Mouse (Mus musculus) brown adipose tissue, adult 24 weeks (tissue): ENCODE measurements around the gene Tcam1. TPM values are rescaled to one million over a fixed set of nuclear protein-coding genes. Genes with fewer than 3 reads are reported as not detected.
A peak's percentile ranks its signal among the peaks of the same experiment; 100 is the strongest.
"Not testable (repeated sequence)": the region's sequence is repeated elsewhere in the genome, so short reads cannot be mapped to it uniquely, and the experiment has no call there.

Experiments
- H3K27ac ChIP-seq: fragments of 200-500 bp; replicated peaks from 2 replicates; pipeline ENCODE4 v1.5.1; 2012; ENCODE audit warnings: low read depth, mild to moderate bottlenecking, low read length
- H3K4me1 ChIP-seq: fragments of 200-500 bp; 2 replicates; pipeline ENCODE4 v1.6.1; 2012; ENCODE audit warnings: low read length, mixed read lengths; ENCODE audit not compliant: control insufficient read depth, insufficient read depth, insufficient read length
- H3K4me3 ChIP-seq: fragments of 200-500 bp; 2 replicates; pipeline ENCODE4 v1.5.1; 2012; ENCODE audit warnings: low read depth, mild to moderate bottlenecking, low read length, moderate library complexity; ENCODE audit not compliant: insufficient read depth
- polyA plus RNA-seq: library from polyadenylated mRNA; stranded (reverse); fragments of >200 nt; gene quantifications from 2 replicates; pipeline ENCODE4 v1.2.4, GENCODE M21; 2012; ENCODE audit not compliant: missing spikeins, insufficient read depth, insufficient read length

Tcam1 gene
- polyA plus RNA-seq, result 0.44 TPM in 1 of 2 replicates, not detected in the other

- Histone ChIP-seq H3K4me1 (peaks cover 2% of the 10 kb centered on the region), H3K4me3 (no peak within 1 kb of the TSS; the same call in 1 of the 2 replicates), H3K27ac (no peak within 1 kb of the TSS)
Observed at GRCm38 (mm10) chr11:106276454-106276853, at the start of gene Tcam1. Gene Tcam1, plus strand, starts transcription at chr11:106276672.

- H3K27ac ChIP-seq, H3K4me1 ChIP-seq, H3K4me3 ChIP-seq: not testable (repeated sequence)
Observed at GRCm38 (mm10) chr11:106233978-106234377, 42.5 kb upstream of the Tcam1 start.

GRCm38 (mm10) chr11:106246834-106247233, 29.6 kb upstream of the Tcam1 start:
- Histone ChIP-seq H3K27ac (no peak overlapping the region), H3K4me3 (no peak overlapping the region), H3K4me1 (no peaks in the 10 kb centered on the region)

DNA sequence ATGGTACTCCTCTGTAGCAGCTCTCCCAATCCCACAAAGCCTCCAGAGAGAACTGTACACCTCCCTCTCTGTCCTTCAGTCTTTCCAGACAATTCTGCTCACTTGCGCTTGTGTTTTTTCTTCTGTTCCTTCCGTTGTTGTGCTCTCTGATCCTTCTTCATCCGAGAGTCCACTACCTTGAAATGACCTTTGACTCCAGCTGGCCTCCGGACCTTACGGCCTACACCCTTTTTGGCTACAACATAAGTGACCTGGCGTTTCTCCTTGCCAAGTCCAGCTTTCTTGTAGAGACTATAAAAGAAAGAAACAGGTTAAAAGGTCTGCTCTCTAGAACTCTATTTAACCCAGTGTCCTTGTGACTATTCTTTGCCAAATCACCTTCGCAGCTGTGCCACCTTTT, 27.1 kb upstream of the Tcam1 start:
- Histone ChIP-seq H3K4me1 (no peaks in the 10 kb centered on the region), H3K27ac (peak overlapping the region; percentile 19; the same call in 1 of the 2 replicates), H3K4me3 (no peak overlapping the region)

GRCm38 (mm10) chr11:106254767-106255166, 21.7 kb upstream of the Tcam1 start:
- peak overlapping the region; percentile 69 for H3K4me3 ChIP-seq
- no peaks in the 10 kb centered on the region for H3K4me1 ChIP-seq
- H3K27ac ChIP-seq, result no peak overlapping the region

- Histone ChIP-seq H3K4me3 (peak overlapping the region; percentile 69), H3K27ac (no peak overlapping the region), H3K4me1 (no peaks in the 10 kb centered on the region)
Observed at GRCm38 (mm10) chr11:106255174-106255573, 21.3 kb upstream of the Tcam1 start.

GRCm38 (mm10) chr11:106255685-106256451, 20.6 kb upstream of the Tcam1 start, which contains the start of the genes Ftsj3 and Psmc5:
Gene Ftsj3, minus strand, starts transcription at chr11:106256079.
Gene Psmc5, plus strand, starts transcription at chr11:106256154.
- Histone ChIP-seq H3K27ac (peak within 1 kb of the TSS; percentile 73), H3K4me3 (peak within 1 kb of the TSS; percentile 69), H3K4me1 (no peaks in the 10 kb centered on the region)

GRCm38 (mm10) chr11:106256775-106257174, 19.7 kb upstream of the Tcam1 start:
- no peaks in the 10 kb centered on the region for H3K4me1 ChIP-seq
- H3K4me3 ChIP-seq, result peak overlapping the region; percentile 33
- H3K27ac ChIP-seq, result no peak overlapping the region

DNA sequence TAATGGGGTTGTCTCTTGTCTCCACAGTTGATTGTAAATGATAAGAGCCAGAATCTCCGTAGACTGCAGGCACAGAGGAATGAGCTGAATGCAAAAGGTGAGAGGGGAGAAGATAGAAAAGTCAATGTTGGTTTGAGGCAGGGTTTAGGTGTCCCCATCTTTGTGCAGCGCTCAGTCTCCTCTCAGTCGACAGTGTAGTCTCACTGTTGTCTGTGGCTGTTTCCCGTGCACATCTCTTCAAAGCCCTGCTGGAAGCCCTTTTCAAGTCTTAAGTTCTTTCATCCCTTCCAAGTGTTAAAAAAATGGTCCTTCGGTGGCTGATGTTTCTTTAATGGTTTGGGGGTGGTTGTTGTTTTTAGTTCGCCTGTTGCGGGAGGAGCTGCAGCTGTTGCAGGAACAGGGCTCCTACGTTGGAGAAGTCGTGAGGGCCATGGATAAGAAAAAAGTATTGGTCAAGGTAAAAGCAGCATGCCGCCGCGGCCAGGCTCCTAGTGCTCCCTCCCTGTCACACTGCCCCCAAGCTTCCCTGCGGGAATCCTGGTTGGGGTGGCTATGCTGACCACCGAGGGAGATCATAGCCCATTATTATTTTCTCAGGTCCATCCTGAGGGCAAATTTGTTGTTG, 15.5 kb upstream of the Tcam1 start:
- no peak overlapping the region for H3K4me3 ChIP-seq

GRCm38 (mm10) chr11:106263963-106264362, 12.5 kb upstream of the Tcam1 start:
- no peak overlapping the region for H3K4me3 ChIP-seq
- H3K4me1 ChIP-seq, result peaks cover 10% of the 10 kb centered on the region
- no peak overlapping the region for H3K27ac ChIP-seq

More for the DNA sequence above, 15.5 kb upstream of the Tcam1 start:
- Histone ChIP-seq H3K27ac (no peak overlapping the region), H3K4me1 (no peaks in the 10 kb centered on the region)

- Histone ChIP-seq H3K4me1 (peaks cover 17% of the 10 kb centered on the region), H3K4me3 (no peak overlapping the region), H3K27ac (no peak overlapping the region)
Observed at GRCm38 (mm10) chr11:106264988-106265387, 11.5 kb upstream of the Tcam1 start.

- H3K4me1 ChIP-seq, result peaks cover 22% of the 10 kb centered on the region
- H3K4me3 ChIP-seq, result no peak overlapping the region
- H3K27ac ChIP-seq, result no peak overlapping the region
Observed at GRCm38 (mm10) chr11:106265570-106265969, 10.9 kb upstream of the Tcam1 start.

DNA sequence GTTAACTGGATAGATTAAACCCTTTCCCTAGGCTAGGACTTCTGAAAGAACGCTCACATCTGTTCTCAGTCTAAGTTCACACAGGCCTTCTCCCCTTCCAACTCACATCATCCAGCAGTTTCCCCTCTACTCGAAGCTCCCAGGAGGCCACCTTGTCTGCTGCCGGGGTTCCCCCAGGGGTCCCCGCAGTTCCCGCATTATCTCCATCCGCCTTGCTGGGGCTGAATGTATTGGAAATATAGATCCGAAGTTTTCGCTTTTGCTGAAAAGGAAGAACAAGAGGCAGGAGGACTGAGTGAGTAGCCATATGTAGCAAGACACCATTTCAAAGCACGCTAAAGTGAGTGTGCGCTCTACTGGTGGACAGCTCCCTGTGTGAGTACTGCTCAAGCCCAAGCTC, 10.0 kb upstream of the Tcam1 start:
- H3K27ac ChIP-seq, result no peak overlapping the region
- no peak overlapping the region for H3K4me3 ChIP-seq
- H3K4me1 ChIP-seq, result peaks cover 27% of the 10 kb centered on the region

DNA sequence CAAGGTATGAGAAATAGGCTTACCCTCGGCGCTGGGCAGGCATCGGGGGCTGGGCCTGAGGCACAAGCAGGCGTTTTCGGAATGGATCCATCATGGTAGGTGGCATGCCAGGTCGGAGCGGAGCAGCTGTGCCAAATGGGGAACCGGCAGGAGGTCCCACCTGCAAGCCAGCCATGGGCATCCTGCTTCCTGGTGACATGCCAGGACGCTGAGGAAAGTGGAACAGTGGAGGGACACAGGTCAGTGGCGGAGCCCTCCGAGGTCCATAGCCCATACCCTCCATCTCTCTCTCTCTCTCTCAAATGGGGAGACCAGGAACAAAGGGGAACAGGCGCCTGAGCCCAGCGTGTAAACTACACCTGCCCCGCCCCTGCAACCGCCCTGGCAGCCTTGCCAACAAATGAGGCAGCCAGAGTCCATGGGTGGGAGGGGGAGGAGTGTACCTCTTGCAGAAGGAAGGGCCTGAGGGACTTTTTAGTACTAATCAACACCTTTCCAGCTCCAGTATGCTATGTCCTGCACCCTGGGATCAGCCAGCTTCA, 9.1 kb upstream of the Tcam1 start:
- Histone ChIP-seq H3K4me3 (no peak overlapping the region), H3K27ac (no peak overlapping the region), H3K4me1 (peaks cover 29% of the 10 kb centered on the region)

- Histone ChIP-seq H3K27ac (no peak overlapping the region), H3K4me1 (peaks cover 29% of the 10 kb centered on the region), H3K4me3 (no peak overlapping the region)
Observed at GRCm38 (mm10) chr11:106267871-106268270, 8.6 kb upstream of the Tcam1 start.
